Mouse (Mus musculus): ENCODE measurements around the gene Ptprq. TPM values are rescaled to one million over a fixed set of nuclear protein-coding genes. Genes with fewer than 3 reads are reported as not detected.

Gene Ptprq
- polyA plus RNA-seq, 2 experiments = 0.02 to 0.03 TPM

- TF ChIP-seq EP300 (IDR thresholded peaks at IDR 0.05; ENCODE audit: low read depth) (no peak), CTCF (IDR thresholded peaks at IDR 0.05; ENCODE audit: low read depth) (no peak)
- H3K27me3 ChIP-seq (ENCODE audit: control insufficient read depth, insufficient read depth, low read length) = no peaks in the 10 kb centered on the region
- H3K27ac ChIP-seq = no peak overlapping the region
- H3K9ac ChIP-seq (replicated peaks) = no peak overlapping the region
- no peak overlapping the region for H3K4me3 ChIP-seq (ENCODE audit: insufficient read depth in 1 of 2, low read depth in 2 of 2, low read length in 2 of 2)
- DNase-seq (ENCODE audit: low read depth in 3 of 3, low spot score in 3 of 3) (no peak), ATAC-seq (ENCODE audit: insufficient read depth) (no peak)
- H3K4me2 ChIP-seq (ENCODE audit: low read depth) = no peak overlapping the region
- 68% methylated on average over 2 of the region's 2 CpGs for WGBS (ENCODE audit: insufficient replicate concordance)
- H3K36me3 ChIP-seq (replicated peaks; ENCODE audit: control insufficient read depth, insufficient read depth, low read depth) = no peaks in the 10 kb centered on the region
- H3K4me1 ChIP-seq (replicated peaks; ENCODE audit: control insufficient read depth in 2 of 2, insufficient read depth in 2 of 2, low read length in 1 of 2) = no peaks in the 10 kb centered on the region
- H3K9me3 ChIP-seq (ENCODE audit: control insufficient read depth, low read length) = no peaks in the 10 kb centered on the region
These were observed 60.7 kb downstream of the Ptprq start for GRCm38 (mm10) chr10:107659141-107659540.

- TF ChIP-seq EP300 (IDR thresholded peaks at IDR 0.05; ENCODE audit: low read depth) = no peak
- TF ChIP-seq CTCF (IDR thresholded peaks at IDR 0.05; ENCODE audit: low read depth) = no peak
- H3K27ac ChIP-seq = no peak overlapping the region
- H3K4me2 ChIP-seq (ENCODE audit: low read depth) = no peak overlapping the region
- H3K4me1 ChIP-seq (replicated peaks; ENCODE audit: control insufficient read depth in 2 of 2, insufficient read depth in 2 of 2, low read length in 1 of 2) = no peaks in the 10 kb centered on the region
- 60% methylated on average over 2 of the region's 2 CpGs for WGBS (ENCODE audit: insufficient replicate concordance)
- H3K9ac ChIP-seq (replicated peaks) = no peak overlapping the region
- H3K27me3 ChIP-seq (ENCODE audit: control insufficient read depth, insufficient read depth, low read length) = no peaks in the 10 kb centered on the region
- H3K4me3 ChIP-seq (ENCODE audit: insufficient read depth in 1 of 2, low read depth in 2 of 2, low read length in 2 of 2) = no peak overlapping the region
- no peaks in the 10 kb centered on the region for H3K36me3 ChIP-seq (replicated peaks; ENCODE audit: control insufficient read depth, insufficient read depth, low read depth)
- ATAC-seq (ENCODE audit: insufficient read depth) (no peak), DNase-seq (ENCODE audit: low read depth in 3 of 3, low spot score in 3 of 3) (no peak)
- no peaks in the 10 kb centered on the region for H3K9me3 ChIP-seq (ENCODE audit: control insufficient read depth, low read length)
These were observed 70.2 kb downstream of the Ptprq start for GRCm38 (mm10) chr10:107649687-107650086.

GRCm38 (mm10) chr10:107628104-107628503, 91.7 kb downstream of the Ptprq start:
- Histone ChIP-seq H3K9ac (replicated peaks) (no peak overlapping the region), H3K36me3 (replicated peaks; ENCODE audit: control insufficient read depth, insufficient read depth, low read depth) (no peaks in the 10 kb centered on the region), H3K9me3 (ENCODE audit: control insufficient read depth, low read length) (no peaks in the 10 kb centered on the region), H3K4me2 (ENCODE audit: low read depth) (no peak overlapping the region), H3K27me3 (ENCODE audit: control insufficient read depth, insufficient read depth, low read length) (no peaks in the 10 kb centered on the region), H3K4me1 (replicated peaks; ENCODE audit: control insufficient read depth in 2 of 2, insufficient read depth in 2 of 2, low read length in 1 of 2) (no peaks in the 10 kb centered on the region), H3K27ac (no peak overlapping the region), H3K4me3 (ENCODE audit: insufficient read depth in 1 of 2, low read depth in 2 of 2, low read length in 2 of 2) (no peak overlapping the region)
- ATAC-seq (ENCODE audit: insufficient read depth) (no peak), DNase-seq (ENCODE audit: low read depth in 3 of 3, low spot score in 3 of 3) (no peak)
- TF ChIP-seq EP300 (IDR thresholded peaks at IDR 0.05; ENCODE audit: low read depth) = no peak
- TF ChIP-seq CTCF (IDR thresholded peaks at IDR 0.05; ENCODE audit: low read depth) = no peak
- WGBS (ENCODE audit: insufficient replicate concordance) = 48% methylated on average over 3 of the region's 3 CpGs

GRCm38 (mm10) chr10:107626648-107627047, 93.2 kb downstream of the Ptprq start:
- no peak for ATAC-seq (ENCODE audit: insufficient read depth)
- no peaks in the 10 kb centered on the region for H3K27me3 ChIP-seq (ENCODE audit: control insufficient read depth, insufficient read depth, low read length)
- no peaks in the 10 kb centered on the region for H3K36me3 ChIP-seq (replicated peaks; ENCODE audit: control insufficient read depth, insufficient read depth, low read depth)
- no peak overlapping the region for H3K4me3 ChIP-seq (ENCODE audit: insufficient read depth in 1 of 2, low read depth in 2 of 2, low read length in 2 of 2)
- no peak overlapping the region for H3K9ac ChIP-seq (replicated peaks)
- WGBS (ENCODE audit: insufficient replicate concordance) = 43% methylated on average over 1 of the region's 1 CpGs
- no peak for DNase-seq (ENCODE audit: low read depth in 3 of 3, low spot score in 3 of 3)
- no peak overlapping the region for H3K27ac ChIP-seq
- H3K9me3 ChIP-seq (ENCODE audit: control insufficient read depth, low read length) = no peaks in the 10 kb centered on the region
- TF ChIP-seq CTCF (IDR thresholded peaks at IDR 0.05; ENCODE audit: low read depth) (no peak), EP300 (IDR thresholded peaks at IDR 0.05; ENCODE audit: low read depth) (no peak)
- no peaks in the 10 kb centered on the region for H3K4me1 ChIP-seq (replicated peaks; ENCODE audit: control insufficient read depth in 2 of 2, insufficient read depth in 2 of 2, low read length in 1 of 2)
- H3K4me2 ChIP-seq (ENCODE audit: low read depth) = no peak overlapping the region

GRCm38 (mm10) chr10:107624211-107624610, 95.6 kb downstream of the Ptprq start:
- no peak overlapping the region for H3K4me2 ChIP-seq (ENCODE audit: low read depth)
- TF ChIP-seq CTCF (IDR thresholded peaks at IDR 0.05; ENCODE audit: low read depth) = no peak
- no peak for TF ChIP-seq EP300 (IDR thresholded peaks at IDR 0.05; ENCODE audit: low read depth)
- ATAC-seq (ENCODE audit: insufficient read depth) (no peak), DNase-seq (ENCODE audit: low read depth in 3 of 3, low spot score in 3 of 3) (no peak)
- H3K9ac ChIP-seq (replicated peaks) = no peak overlapping the region
- H3K4me3 ChIP-seq (ENCODE audit: insufficient read depth in 1 of 2, low read depth in 2 of 2, low read length in 2 of 2) = no peak overlapping the region
- no peaks in the 10 kb centered on the region for H3K36me3 ChIP-seq (replicated peaks; ENCODE audit: control insufficient read depth, insufficient read depth, low read depth)
- 57% methylated on average over 4 of the region's 4 CpGs for WGBS (ENCODE audit: insufficient replicate concordance)
- H3K27me3 ChIP-seq (ENCODE audit: control insufficient read depth, insufficient read depth, low read length) = no peaks in the 10 kb centered on the region
- H3K9me3 ChIP-seq (ENCODE audit: control insufficient read depth, low read length) = no peaks in the 10 kb centered on the region
- H3K27ac ChIP-seq = no peak overlapping the region
- H3K4me1 ChIP-seq (replicated peaks; ENCODE audit: control insufficient read depth in 2 of 2, insufficient read depth in 2 of 2, low read length in 1 of 2) = no peaks in the 10 kb centered on the region
